Mouse (Mus musculus) CD4-positive, CD25-positive, alpha-beta regulatory T cell, adult 9 weeks (primary cell): ENCODE results near the gene Eif5a2. TPM values are rescaled to one million over a fixed set of nuclear protein-coding genes. Genes with fewer than 3 reads are reported as not detected.

ENCODE experiments used
- polyA plus RNA-seq: library from polyadenylated mRNA; unstranded; fragments of 100-300 nt; shearing (Covaris generic); gene quantifications from one replicate; pipeline ENCODE4 v1.2.1, GENCODE M21; 2017

The Eif5a2 gene
- 4.8 TPM for polyA plus RNA-seq

GRCm38 (mm10) chr3:28780994-28781393 lies at the start of gene Eif5a2:
Gene Eif5a2, plus strand, starts transcription at chr3:28781276.

GRCm38 (mm10) chr3:28805301-28806097 lies 24.4 kb downstream of the Eif5a2 start, which contains the start of gene Rpl22l1:
Gene Rpl22l1, plus strand, starts transcription at chr3:28805436.

Other genes with a start within 250 kb of the Eif5a2 start
- 0.16 TPM for gene Slc2a2, start 83.4 kb upstream of the Eif5a2 start, polyA plus RNA-seq
- gene Rpl22l1, start 24.2 kb downstream of the Eif5a2 start, polyA plus RNA-seq = 417 TPM
- gene Gm1527, start 111.3 kb downstream of the Eif5a2 start, polyA plus RNA-seq = not detected